Mouse (Mus musculus) stomach, postnatal 0 days (tissue): ENCODE measurements around the gene Plekhs1.
"Not testable (repeated sequence)": the region's sequence is repeated elsewhere in the genome, so short reads cannot be mapped to it uniquely, and the experiment has no call there.

Source experiments
- CTCF ChIP-seq: IDR thresholded peaks from 2 replicates; pipeline ENCODE4 v1.5.1; 2016; ENCODE audit warnings: antibody characterized with exemption, low read depth, mild to moderate bottlenecking, moderate library complexity
- EP300 ChIP-seq: optimal IDR thresholded peaks from 2 replicates; pipeline ENCODE3; 2016; ENCODE audit warnings: antibody characterized with exemption

DNA sequence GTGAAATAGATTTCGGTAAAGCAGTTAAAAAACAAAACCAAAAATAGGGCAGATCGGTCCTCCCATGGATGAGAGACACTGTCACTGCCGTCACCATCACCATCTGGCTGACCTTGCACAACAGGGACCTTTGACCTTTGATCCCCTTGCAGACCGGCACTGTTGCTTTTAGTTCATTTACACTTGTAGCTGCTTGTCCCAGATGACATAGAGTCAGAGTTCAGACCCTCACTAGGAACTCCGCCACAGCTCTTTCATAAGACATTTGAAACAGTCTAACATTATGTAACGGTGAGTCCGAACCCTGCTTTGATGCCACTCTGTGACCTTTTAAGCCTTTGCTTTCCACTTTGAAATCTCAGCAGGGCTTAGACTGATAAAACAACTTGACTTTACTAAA is 58.0 kb downstream of the Plekhs1 start:
- TF ChIP-seq CTCF, EP300: not testable (repeated sequence)
